Mouse (Mus musculus) thymus, postnatal 0 days (tissue): ENCODE measurements around the gene Reps2. TPM values are rescaled to one million over a fixed set of nuclear protein-coding genes. Genes with fewer than 3 reads are reported as not detected.
A peak's percentile ranks its signal among the peaks of the same experiment; 100 is the strongest.

Source experiments
- DNase-seq: peaks from one replicate; pipeline ENCODE4 v3.0.0-alpha.2; 2015; ENCODE audit warnings: low spot score
- polyA plus RNA-seq: library from polyadenylated mRNA; unstranded; fragments of >200 nt; fragmentation: Nextera tagmentation; extraction: Ambion mirVana; gene quantifications from 2 replicates; pipeline ENCODE4 v1.2.1, GENCODE M21; 2015

Reps2 gene
- polyA plus RNA-seq = 0.05 and 0.14 TPM in 2 replicates

- DNase-seq = peak; percentile 36
These were observed at the start of gene Reps2 for GRCm38 (mm10) chrX:162643091-162643788. Reps2 (minus strand) TSS chrX:162643649.

- DNase-seq = no peak
These were observed 47.8 kb upstream of the Reps2 start for GRCm38 (mm10) chrX:162691272-162691671.

GRCm38 (mm10) chrX:162685394-162685793 lies 41.9 kb upstream of the Reps2 start:
- DNase-seq = no peak

- no peak for DNase-seq
These were observed 36.1 kb upstream of the Reps2 start for GRCm38 (mm10) chrX:162679506-162679905.

GRCm38 (mm10) chrX:162678820-162679219 lies 35.4 kb upstream of the Reps2 start:
- no peak for DNase-seq

GRCm38 (mm10) chrX:162666166-162666565 lies 22.7 kb upstream of the Reps2 start:
- no peak for DNase-seq

GRCm38 (mm10) chrX:162660182-162660581 lies 16.7 kb upstream of the Reps2 start:
- no peak for DNase-seq

GRCm38 (mm10) chrX:162653518-162653917 lies 10.1 kb upstream of the Reps2 start:
- DNase-seq = no peak

- DNase-seq = no peak
These were observed 9.0 kb upstream of the Reps2 start for GRCm38 (mm10) chrX:162652445-162652844.

- no peak for DNase-seq
These were observed 7.7 kb upstream of the Reps2 start for GRCm38 (mm10) chrX:162651125-162651524.

- DNase-seq = no peak
These were observed 292 bp upstream of the Reps2 start for GRCm38 (mm10) chrX:162643789-162644092.

- no peak for DNase-seq
These were observed 903 bp downstream of the Reps2 start for GRCm38 (mm10) chrX:162642402-162643090.

GRCm38 (mm10) chrX:162641764-162642163 lies 1.7 kb downstream of the Reps2 start:
- no peak for DNase-seq

- DNase-seq = no peak
These were observed 8.3 kb downstream of the Reps2 start for GRCm38 (mm10) chrX:162635159-162635558.

GRCm38 (mm10) chrX:162622091-162622437 lies 21.4 kb downstream of the Reps2 start:
- DNase-seq = no peak

GRCm38 (mm10) chrX:162621194-162622090 lies 22.0 kb downstream of the Reps2 start:
- DNase-seq = no peak

- no peak for DNase-seq
These were observed 23.7 kb downstream of the Reps2 start for GRCm38 (mm10) chrX:162619705-162620104.

GRCm38 (mm10) chrX:162618547-162618946 lies 24.9 kb downstream of the Reps2 start:
- DNase-seq = no peak

- no peak for DNase-seq
These were observed 37.3 kb downstream of the Reps2 start for GRCm38 (mm10) chrX:162606113-162606512.

- no peak for DNase-seq
These were observed 43.8 kb downstream of the Reps2 start for GRCm38 (mm10) chrX:162599666-162600065.

GRCm38 (mm10) chrX:162591005-162591801 lies 52.2 kb downstream of the Reps2 start:
- DNase-seq = no peak
